Mouse (Mus musculus) neutrophil, adult 59 days (primary cell): Measurements from ENCODE around the gene Itgb1bp2. TPM values are rescaled to one million over a fixed set of nuclear protein-coding genes. Genes with fewer than 3 reads are reported as not detected.

Source experiments
- total RNA-seq, 2 experiments: library from RNA; stranded (reverse); gene quantifications; 1 replicate in 1 of 2; 2 replicates in 1 of 2; pipeline ENCODE4 v1.2.4; 2023

Itgb1bp2 gene
- total RNA-seq = 1 to 10 TPM; 1.6 TPM

DNA sequence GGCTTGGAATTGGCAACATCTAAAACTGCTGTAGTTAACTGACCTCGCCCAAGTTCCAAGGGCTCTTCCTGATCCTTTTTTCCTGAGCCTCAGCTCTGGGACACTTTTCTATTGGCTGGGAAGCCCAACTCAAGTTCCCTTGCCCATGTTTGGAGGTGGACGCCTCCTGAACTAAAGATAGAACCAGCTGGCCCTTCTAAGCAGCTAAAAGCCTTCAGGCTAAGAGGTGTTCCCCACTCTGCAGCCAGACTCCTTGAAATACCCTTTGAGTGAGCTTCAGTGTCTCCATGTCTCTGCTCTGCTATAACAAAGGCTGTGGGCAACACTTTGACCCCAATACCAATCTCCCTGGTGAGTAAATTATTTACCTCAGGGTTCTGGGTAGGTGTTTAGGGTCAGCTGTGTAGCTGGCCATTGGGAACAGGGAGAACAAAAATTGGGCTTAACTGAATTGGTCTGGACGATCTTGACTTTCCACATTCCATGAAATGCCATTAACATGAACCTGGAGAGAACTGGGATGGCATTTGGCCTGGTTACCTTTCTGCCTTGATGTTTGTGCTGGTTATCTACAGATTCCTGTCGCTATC, at the start of gene Itgb1bp2:
Gene Itgb1bp2 (plus strand): TSS at position 203 of the 590 bp plus-strand sequence.

DNA sequence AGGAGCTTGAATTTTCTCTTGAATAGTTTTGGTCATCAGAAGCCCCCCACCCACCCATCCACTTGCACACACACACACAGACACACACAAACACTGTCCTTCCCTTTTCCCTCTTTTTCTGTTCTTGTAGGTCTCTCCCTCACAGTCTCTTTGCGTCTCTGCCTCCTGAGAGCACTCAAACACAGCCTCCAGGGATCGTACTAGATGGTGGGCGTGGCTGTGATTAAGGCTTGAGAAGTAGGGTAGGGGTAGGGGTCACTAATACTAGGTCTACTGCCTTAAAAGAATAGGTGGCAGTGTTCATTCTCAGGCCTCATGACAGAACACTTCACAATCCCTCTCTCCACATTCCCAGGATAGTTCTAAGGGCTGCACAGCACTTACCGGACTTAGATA, 28.2 kb upstream of the Itgb1bp2 start, which contains the start of gene Zmym3:
Gene Zmym3 (minus strand): TSS at position 150 of the 396 bp plus-strand sequence.

DNA sequence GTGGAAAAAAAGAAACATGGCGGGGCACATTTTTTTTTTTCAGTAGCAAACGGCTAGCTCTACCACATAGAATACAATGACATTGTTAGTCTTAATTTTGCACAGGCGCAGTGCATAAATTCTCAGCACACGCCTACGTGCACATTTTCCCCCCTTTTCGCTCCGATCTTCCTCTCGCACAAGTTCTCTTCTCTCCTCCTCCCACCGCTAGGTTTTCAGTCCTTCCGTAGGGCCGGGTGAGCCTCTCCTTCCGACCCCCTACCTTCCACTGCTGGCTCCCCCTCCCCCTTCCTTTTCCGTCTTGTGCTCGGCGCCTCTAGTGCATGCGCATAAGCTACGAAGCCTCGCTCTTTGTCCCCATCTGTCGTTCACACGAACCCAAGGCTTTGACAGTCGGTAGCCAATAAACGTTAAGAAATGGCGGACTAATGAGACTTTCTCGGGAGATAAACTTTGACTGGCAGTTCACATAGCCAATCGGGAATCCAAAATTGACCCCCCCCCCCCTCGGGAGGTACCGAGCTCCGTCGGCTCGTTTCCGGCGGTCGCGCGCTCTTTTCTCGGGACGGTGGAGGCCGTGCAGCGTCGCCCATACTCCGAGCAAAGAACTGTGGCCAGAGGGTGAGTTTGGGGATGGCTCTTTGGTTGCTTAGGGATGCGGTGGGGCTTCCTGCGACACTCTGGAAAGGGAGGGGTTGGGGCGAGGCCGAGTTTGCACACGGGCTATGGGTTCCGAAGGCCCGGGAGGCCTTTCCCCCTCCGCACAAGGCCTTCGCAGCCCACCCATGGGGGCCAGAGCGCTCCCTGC, 19.5 kb upstream of the Itgb1bp2 start, which contains the start of gene Nono:
Gene Nono (plus strand): TSS at position 177 of the 808 bp plus-strand sequence.

Other genes with a start within 250 kb of the Itgb1bp2 start
- 10 to 100 TPM; 37.6 to 42.3 TPM for gene Snx12, start 226.5 kb upstream of the Itgb1bp2 start, total RNA-seq
- gene Foxo4, start 194.6 kb upstream of the Itgb1bp2 start, total RNA-seq = 10 to 100 TPM; 23.9 to 26.7 TPM
- gene Gm614, start 185.1 kb upstream of the Itgb1bp2 start, total RNA-seq = 1 to 10 TPM; 3.0 to 3.6 TPM
- gene Il2rg, start 180.8 kb upstream of the Itgb1bp2 start, total RNA-seq = 10 to 100 TPM; 32.3 to 34.3 TPM
- gene Gm20489, start 180.1 kb upstream of the Itgb1bp2 start, total RNA-seq = not detected
- gene Med12, start 175.1 kb upstream of the Itgb1bp2 start, total RNA-seq = 10 to 100 TPM; 56.9 to 61.0 TPM
- gene Nlgn3, start 149.9 kb upstream of the Itgb1bp2 start, total RNA-seq = under 1 TPM in 1 of 2 experiments, not detected in 1; 0.51 TPM
- not detected for gene Gjb1, start 72.7 kb upstream of the Itgb1bp2 start, total RNA-seq
- 10 to 100 TPM; 14.2 to 20.6 TPM for gene Zmym3, start 28.2 kb upstream of the Itgb1bp2 start, total RNA-seq
- gene Nono, start 19.8 kb upstream of the Itgb1bp2 start, total RNA-seq = 100 to 1,000 TPM; 108 to 168 TPM
- 10 to 100 TPM; 24.9 to 25.9 TPM for gene Taf1, start 83.6 kb downstream of the Itgb1bp2 start, total RNA-seq
- 100 to 1,000 TPM; 239 to 243 TPM for gene Ogt, start 191.0 kb downstream of the Itgb1bp2 start, total RNA-seq